Mouse (Mus musculus): Measurements from ENCODE around the gene D130043K22Rik. TPM values are rescaled to one million over a fixed set of nuclear protein-coding genes. Genes with fewer than 3 reads are reported as not detected.

D130043K22Rik gene
- total RNA-seq (2023), result 0.13 TPM in 1 of 2 replicates, not detected in the other

GRCm38 (mm10) chr13:24844983-24845955, at the start of gene D130043K22Rik:
Gene D130043K22Rik (plus strand): TSS chr13:24845135.

GRCm38 (mm10) chr13:24801308-24801921, 43.5 kb upstream of the D130043K22Rik start, which contains the start of gene BC005537:
Gene BC005537 (plus strand): TSS chr13:24801657.

DNA sequence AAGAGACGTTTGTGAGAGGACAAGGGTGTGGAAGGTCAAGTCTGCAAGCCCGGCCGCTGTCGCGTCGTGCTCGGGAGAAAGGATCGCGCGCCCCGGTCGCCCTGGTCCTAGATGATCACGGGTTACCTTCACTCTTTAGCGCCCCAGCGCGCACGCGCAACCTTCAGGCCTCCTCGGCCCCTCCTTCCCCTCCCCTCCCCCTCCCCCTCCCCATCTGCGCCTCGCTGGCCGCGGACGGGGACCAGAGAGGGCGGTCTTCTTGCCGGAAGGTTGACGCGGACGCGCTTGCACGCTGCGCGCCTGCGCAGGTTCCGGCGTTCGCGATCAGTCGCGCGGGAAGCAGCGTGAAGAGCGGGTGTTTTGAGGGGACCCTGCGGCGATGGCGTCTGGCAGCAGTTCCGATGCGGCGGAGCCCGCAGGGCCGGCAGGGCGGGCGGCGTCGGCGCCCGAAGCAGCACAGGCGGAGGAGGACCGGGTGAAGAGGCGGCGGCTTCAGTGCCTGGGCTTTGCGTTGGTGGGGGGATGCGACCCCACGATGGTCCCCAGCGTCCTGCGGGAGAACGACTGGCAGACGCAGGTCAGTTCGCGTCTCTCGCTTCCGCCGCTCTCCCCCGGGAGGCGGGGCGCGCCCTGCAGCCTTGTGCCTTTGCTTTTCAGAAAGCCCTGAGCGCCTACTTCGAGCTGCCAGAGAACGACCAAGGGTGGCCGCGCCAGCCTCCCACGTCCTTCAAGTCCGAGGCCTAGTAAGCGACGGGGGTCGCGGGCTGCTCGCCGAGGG, 13.4 kb upstream of the D130043K22Rik start, which contains the start of the genes Acot13 and Tdp2:
Gene Acot13 (minus strand): TSS at position 188 of the 778 bp plus-strand sequence.
Gene Tdp2 (plus strand): TSS at position 327 of the 778 bp plus-strand sequence.

GRCm38 (mm10) chr13:24937108-24937838, 92.3 kb downstream of the D130043K22Rik start, which contains the start of gene Aldh5a1:
Gene Aldh5a1 (minus strand): TSS chr13:24937661.

GRCm38 (mm10) chr13:24942512-24943282, 97.8 kb downstream of the D130043K22Rik start, which contains the start of gene Gpld1:
Gene Gpld1 (plus strand): TSS chr13:24943152.

Other genes starting within 250 kb of the D130043K22Rik start
- gene Armh2, start 103.9 kb upstream of the D130043K22Rik start, total RNA-seq (2023), result not detected in 2 replicates
- gene Gmnn, start 83.2 kb upstream of the D130043K22Rik start, total RNA-seq (2023), result 40.1 and 47.0 TPM in 2 replicates
- gene BC005537, start 43.5 kb upstream of the D130043K22Rik start, total RNA-seq (2023), result 155 and 197 TPM in 2 replicates
- 4.2 and 5.7 TPM in 2 replicates for gene Acot13, start 13.6 kb upstream of the D130043K22Rik start, total RNA-seq (2023)
- 24.7 and 27.6 TPM in 2 replicates for gene Tdp2, start 13.5 kb upstream of the D130043K22Rik start, total RNA-seq (2023)
- gene Aldh5a1, start 92.5 kb downstream of the D130043K22Rik start, total RNA-seq (2023), result 0.59 and 0.66 TPM in 2 replicates
- 0.64 and 0.79 TPM in 2 replicates for gene Gpld1, start 98.0 kb downstream of the D130043K22Rik start, total RNA-seq (2023)
- gene Mrs2, start 175.2 kb downstream of the D130043K22Rik start, total RNA-seq (2023), result 20.9 and 49.8 TPM in 2 replicates
- gene Dcdc2a, start 210.9 kb downstream of the D130043K22Rik start, total RNA-seq (2023), result not detected in 2 replicates